Mouse (Mus musculus) embryonic fibroblast, embryonic 13.5 days (primary cell): ENCODE results near the gene Cables2.

Source experiments
- CTCF ChIP-seq: IDR thresholded peaks from 2 replicates; pipeline ENCODE4 v1.5.1; 2011; ENCODE audit warnings: mild to moderate bottlenecking, control low read depth, low read length, moderate library complexity, borderline replicate concordance; ENCODE audit not compliant: insufficient read depth
- POLR2A ChIP-seq: IDR thresholded peaks from 2 replicates; pipeline ENCODE4 v1.6.1; 2011; ENCODE audit warnings: low read depth, mild to moderate bottlenecking, control low read depth, low read length, moderate library complexity

DNA sequence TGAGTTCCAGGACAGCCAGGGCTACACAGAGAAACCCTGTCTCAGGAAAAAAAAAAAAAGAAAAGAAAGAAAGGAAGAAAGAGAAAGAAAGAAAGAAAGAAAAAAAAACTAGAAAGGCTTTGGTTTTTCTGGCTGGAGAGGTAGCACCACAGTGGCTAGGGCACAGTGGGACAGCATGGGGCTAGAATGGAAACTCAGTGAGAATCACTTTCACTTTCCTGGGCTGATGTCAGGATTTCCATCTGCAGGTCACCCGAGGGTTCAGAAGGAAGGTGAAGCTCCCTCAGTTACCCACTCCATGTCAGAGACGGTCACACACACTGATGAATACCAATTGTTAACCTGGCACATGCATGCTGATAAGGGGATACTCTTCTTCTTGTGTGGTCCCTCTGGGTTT lies 34.4 kb upstream of the Cables2 start:
- TF ChIP-seq POLR2A, result no peak
- no peak for TF ChIP-seq CTCF
